Mouse (Mus musculus) olfactory bulb, adult 2 months (tissue): ENCODE data around the gene Ctcf.

Source experiments
- CTCF ChIP-seq: fragments of 200-500 bp; IDR thresholded peaks from 2 replicates; pipeline ENCODE4 v1.5.1; 2012; ENCODE audit warnings: low read depth, mild to moderate bottlenecking, low read length, moderate library complexity; ENCODE audit not compliant: insufficient read depth
- POLR2A ChIP-seq: fragments of 200-500 bp; IDR thresholded peaks from 2 replicates; pipeline ENCODE4 v1.6.1; 2012; ENCODE audit warnings: mild to moderate bottlenecking, low read depth, low read length, moderate library complexity; ENCODE audit not compliant: insufficient read depth

DNA sequence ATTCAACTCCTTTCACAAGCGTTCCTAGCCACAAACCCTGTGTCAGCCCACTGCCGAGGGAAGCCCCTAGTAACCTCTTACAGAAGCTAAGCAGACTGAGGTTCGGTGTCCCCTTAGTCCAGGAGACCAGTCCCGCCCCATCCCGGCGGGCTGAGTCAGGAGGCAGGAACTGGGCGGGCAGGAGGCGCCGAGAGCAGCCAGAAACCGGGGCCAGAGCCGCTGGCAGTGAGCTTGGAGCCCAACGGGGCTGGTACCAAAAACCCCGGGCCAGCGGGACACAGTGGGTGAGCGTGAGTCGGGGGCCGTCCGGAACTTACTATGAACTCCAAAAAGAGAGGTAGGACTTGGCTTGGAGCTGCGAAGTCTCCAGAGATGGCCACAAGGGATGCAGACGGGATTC lies 23.3 kb upstream of the Ctcf start:
- TF ChIP-seq POLR2A = no peak
- no peak for TF ChIP-seq CTCF
